Mouse (Mus musculus) testis, adult 2 months (tissue): Measurements from ENCODE around the gene Olfr70. TPM values are rescaled to one million over a fixed set of nuclear protein-coding genes. Genes with fewer than 3 reads are reported as not detected.

Experiments used
- H3K27ac ChIP-seq: fragments of 200-500 bp; 2 replicates; pipeline ENCODE4 v1.5.1; 2012; ENCODE audit warnings: low read depth, low read length; ENCODE audit not compliant: control insufficient read depth, insufficient read depth
- H3K27me3 ChIP-seq: fragments of 200-500 bp; 2 replicates; pipeline ENCODE4 v1.6.1; 2012; ENCODE audit warnings: mild to moderate bottlenecking, low read length, moderate library complexity; ENCODE audit not compliant: control insufficient read depth, insufficient read depth
- H3K36me3 ChIP-seq: fragments of 200-500 bp; 2 replicates; pipeline ENCODE4 v1.6.1; 2012; ENCODE audit warnings: mild to moderate bottlenecking, low read length; ENCODE audit not compliant: control insufficient read depth, insufficient read depth
- H3K4me1 ChIP-seq: fragments of 200-500 bp; 2 replicates; pipeline ENCODE4 v1.6.1; 2012; ENCODE audit warnings: low read length; ENCODE audit not compliant: control insufficient read depth, insufficient read depth
- H3K4me3 ChIP-seq: fragments of 200-500 bp; 2 replicates; pipeline ENCODE4 v1.5.1; 2012; ENCODE audit warnings: low read depth, mild to moderate bottlenecking, low read length, moderate library complexity, mixed read lengths; ENCODE audit not compliant: control insufficient read depth
- CTCF ChIP-seq: fragments of 200-500 bp; IDR thresholded peaks from 2 replicates; pipeline ENCODE4 v1.5.1; 2012; ENCODE audit warnings: low read depth, mild to moderate bottlenecking, inconsistent platforms, low read length, moderate library complexity; ENCODE audit not compliant: control insufficient read depth, insufficient read depth, insufficient replicate concordance
- POLR2A ChIP-seq: fragments of 200-500 bp; IDR thresholded peaks from 2 replicates; pipeline ENCODE4 v1.6.1; 2012; ENCODE audit warnings: low read depth, mild to moderate bottlenecking, inconsistent platforms, low read length, moderate library complexity; ENCODE audit not compliant: control insufficient read depth
- polyA plus RNA-seq: library from polyadenylated mRNA; depleted of rRNA; stranded (reverse); fragments of >200 nt; gene quantifications from 2 replicates; pipeline ENCODE4 v1.2.3, GENCODE M21; 2012

Olfr70 gene
- polyA plus RNA-seq, 1 experiment = not detected

DNA sequence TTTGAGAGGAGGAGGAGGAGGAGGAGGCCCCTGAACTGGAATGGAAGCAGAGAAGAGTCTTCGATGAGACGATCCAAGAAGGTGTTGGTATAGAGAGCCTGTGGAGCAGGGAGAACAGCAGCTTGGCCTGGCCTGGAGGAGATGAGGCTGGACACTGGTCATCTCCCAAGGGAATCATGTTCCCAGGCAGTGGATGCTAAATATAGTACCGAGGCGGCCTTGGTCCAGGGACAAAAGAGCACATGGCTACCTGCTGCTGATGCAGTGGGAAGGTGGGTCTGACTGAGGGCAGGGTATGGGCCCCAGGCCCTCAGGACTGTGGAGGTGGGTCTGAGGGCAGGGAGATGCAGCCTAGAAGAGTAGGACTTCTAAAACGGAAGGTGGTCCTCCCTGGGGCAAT lies 32.6 kb upstream of the Olfr70 start:
- TF ChIP-seq CTCF = no peak
- no peak for TF ChIP-seq POLR2A
- Histone ChIP-seq H3K27ac (peak overlapping the region; percentile 65), H3K4me3 (peak overlapping the region; percentile 4), H3K27me3 (no peaks in the 10 kb centered on the region), H3K36me3 (no peaks in the 10 kb centered on the region), H3K4me1 (peaks cover 21% of the 10 kb centered on the region)

DNA sequence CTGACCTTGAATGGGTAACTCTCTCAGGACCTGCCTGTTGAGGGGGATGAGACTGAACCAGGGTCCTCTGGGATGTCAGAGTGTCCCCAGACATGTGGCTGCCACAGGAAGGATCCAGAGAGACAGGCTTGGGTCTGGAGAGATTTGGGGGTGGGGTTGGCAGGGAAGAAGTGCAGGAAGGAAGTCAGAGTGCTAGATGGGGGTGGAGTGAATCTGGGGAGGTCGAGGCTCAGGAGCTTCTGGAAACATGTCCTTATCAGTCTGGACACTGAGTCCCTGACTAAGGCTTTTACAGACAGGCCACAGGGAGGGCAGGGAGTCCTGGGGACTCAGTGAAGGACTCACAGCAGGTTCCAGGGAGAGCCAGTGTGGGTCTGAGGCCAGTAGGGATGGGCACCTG lies 31.6 kb upstream of the Olfr70 start:
- H3K4me1 ChIP-seq = peaks cover 23% of the 10 kb centered on the region
- peak overlapping the region; percentile 4 for H3K4me3 ChIP-seq
- no peak for TF ChIP-seq POLR2A
- no peak for TF ChIP-seq CTCF
- no peaks in the 10 kb centered on the region for H3K27me3 ChIP-seq
- H3K36me3 ChIP-seq = no peaks in the 10 kb centered on the region
- peak overlapping the region; percentile 65 for H3K27ac ChIP-seq

DNA sequence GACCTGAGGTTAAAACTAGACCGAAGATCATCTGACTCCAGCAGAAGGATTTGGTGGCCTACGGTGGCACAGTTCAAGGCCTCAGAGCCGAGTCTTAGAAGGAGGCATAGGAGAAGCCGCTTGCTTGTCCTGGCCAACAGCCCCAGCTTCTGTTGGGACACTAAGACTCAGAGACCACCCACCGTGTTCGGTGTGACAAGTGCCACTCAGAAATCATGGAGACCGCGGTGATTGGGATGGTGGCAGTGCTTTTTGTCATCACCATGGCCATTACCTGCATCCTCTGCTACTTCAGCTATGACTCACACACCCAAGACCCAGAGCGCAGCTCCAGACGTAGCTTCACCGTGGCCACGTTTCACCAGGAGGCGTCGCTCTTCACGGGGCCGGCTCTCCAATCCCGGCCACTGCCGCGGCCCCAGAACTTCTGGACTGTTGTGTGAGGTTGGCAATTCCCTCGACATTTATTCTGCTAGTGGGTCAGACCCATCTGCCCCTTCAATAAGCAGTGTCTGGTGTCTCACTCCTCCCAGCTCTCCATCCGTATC lies 30.2 kb upstream of the Olfr70 start:
- TF ChIP-seq CTCF = no peak
- TF ChIP-seq POLR2A = no peak
- Histone ChIP-seq H3K4me3 (peak overlapping the region; percentile 44), H3K27ac (peak overlapping the region; percentile 84), H3K36me3 (no peaks in the 10 kb centered on the region), H3K27me3 (no peaks in the 10 kb centered on the region), H3K4me1 (peaks cover 23% of the 10 kb centered on the region)

DNA sequence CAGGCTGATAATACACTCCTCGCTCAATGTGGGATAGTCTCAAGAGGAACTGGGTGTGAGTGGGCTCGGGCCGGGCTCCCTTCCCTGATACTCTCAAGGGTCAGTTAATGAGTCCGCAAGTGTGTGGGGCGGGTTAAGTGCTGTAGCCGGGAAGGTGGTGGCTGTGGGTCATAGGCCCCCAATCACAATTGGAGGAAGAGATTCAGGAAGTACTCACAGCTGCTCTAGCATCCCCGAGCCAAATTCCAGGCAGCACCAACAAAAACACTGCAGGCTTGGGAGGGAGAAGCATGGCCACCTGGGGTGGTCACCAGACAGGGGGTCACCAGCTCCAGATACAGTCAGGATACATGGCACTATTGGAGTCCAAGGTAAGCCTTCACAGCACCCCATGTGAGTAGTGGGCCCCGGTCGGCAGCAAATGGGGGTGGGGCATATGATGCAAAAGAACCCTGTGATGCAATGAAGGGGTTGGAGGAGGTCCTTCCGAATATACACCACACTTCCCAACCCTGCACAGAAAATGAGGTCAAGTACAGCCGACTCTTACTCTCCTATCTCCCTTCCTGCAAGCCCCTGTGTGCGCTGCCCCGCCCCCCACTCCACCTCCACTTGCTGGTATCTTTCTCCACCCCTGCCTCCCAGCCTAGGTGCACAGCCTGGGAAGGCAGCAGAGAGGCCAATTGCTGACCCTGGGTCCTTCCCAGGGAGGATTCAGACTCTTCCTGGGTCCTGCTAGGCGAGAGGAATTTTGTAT lies 29.4 kb upstream of the Olfr70 start, which contains the start of gene Spaar:
Spaar (plus strand) TSS at position 241 of the 757 bp plus-strand sequence.
- H3K36me3 ChIP-seq = no peaks in the 10 kb centered on the region
- TF ChIP-seq POLR2A (no peak), CTCF (no peak)
- H3K27me3 ChIP-seq = no peaks in the 10 kb centered on the region
- peaks cover 23% of the 10 kb centered on the region for H3K4me1 ChIP-seq
- H3K27ac ChIP-seq = peak within 1 kb of the TSS; percentile 84
- peak within 1 kb of the TSS; percentile 44 for H3K4me3 ChIP-seq

DNA sequence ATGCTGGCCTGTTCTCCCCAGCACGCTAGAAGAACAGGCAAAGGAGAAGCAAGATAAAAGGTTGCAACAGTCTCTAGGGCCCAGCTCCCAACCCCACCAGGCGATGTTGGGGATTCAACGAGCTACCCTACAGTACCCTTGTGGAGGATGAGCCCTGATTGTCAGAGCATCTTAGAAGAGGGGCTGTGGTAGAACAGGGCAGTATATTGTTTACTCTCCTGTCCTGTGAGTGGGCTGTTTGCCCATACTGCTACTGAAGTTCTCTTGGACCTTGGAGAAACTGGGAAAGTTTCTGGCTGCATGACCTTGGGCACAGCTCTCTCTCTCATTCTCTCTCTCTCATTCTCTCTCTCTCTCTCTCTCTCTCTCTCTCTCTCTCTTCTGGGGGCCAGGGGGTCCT lies 28.5 kb upstream of the Olfr70 start:
- Histone ChIP-seq H3K4me3 (no peak overlapping the region), H3K4me1 (peaks cover 23% of the 10 kb centered on the region), H3K36me3 (no peaks in the 10 kb centered on the region), H3K27me3 (no peaks in the 10 kb centered on the region), H3K27ac (peak overlapping the region; percentile 84)
- TF ChIP-seq POLR2A (no peak), CTCF (no peak)

DNA sequence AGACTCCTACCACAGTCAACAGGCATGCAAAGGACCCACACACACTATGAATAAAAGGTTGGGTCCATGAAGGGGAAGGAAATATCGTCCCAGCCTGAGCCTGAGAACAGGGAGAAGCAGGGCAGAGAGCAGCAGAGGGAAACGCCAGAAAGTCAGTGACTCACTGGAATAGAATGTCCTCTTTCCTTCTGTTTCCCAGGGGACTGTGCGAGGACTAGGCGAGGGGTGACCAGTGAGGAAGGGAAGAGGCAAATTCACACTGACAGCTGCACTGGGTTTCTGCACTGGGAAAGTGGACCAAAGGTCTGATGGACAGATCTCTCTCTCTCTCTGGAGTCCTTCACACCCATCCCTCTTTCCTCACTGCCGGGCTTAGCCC lies 28.0 kb upstream of the Olfr70 start:
- H3K4me1 ChIP-seq = peaks cover 23% of the 10 kb centered on the region
- H3K27me3 ChIP-seq = no peaks in the 10 kb centered on the region
- no peaks in the 10 kb centered on the region for H3K36me3 ChIP-seq
- H3K27ac ChIP-seq = peak overlapping the region; percentile 84
- no peak for TF ChIP-seq CTCF
- TF ChIP-seq POLR2A = no peak
- H3K4me3 ChIP-seq = no peak overlapping the region

DNA sequence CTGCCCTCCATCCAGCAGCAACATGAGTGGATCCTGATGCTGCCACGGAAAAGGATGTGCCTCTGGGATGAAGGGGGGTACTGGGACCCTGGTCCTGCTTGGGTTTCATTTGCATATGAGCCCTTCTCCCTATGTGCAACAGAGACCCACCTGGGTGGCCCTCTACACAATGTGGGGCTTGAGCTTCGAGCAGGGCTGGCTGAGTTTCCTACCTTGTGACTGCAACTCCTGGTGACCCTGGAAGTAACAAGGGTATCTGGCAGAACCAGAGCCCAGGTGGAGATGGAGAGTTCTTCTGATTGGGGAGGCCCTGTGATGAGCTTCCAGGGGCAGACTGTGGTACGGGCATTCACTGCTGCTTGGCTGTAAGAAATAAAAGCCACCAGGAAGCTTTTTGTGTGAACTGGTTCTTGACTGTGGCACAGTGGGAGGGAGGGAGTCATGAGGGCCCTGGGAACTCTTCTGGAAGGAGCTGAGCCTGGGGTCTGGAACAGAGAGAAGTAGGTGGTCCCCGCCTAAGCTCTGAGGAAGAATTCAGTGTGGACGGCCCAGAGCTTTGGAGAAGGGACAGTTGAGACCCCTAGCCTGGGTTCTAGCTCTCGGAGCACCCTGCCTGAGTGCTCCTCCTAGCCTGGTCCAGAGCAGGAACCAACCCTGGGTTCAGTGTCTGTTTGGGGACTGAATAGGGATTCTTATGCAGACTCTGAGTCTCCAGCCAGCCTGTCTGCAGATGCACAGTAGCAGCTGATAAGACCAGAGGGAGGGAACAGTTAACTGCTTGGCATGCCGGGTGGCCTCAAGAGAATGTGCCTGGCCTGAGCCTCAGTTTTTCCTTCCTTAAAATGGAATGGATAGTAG lies 27.3 kb upstream of the Olfr70 start:
- peaks cover 23% of the 10 kb centered on the region for H3K4me1 ChIP-seq
- H3K27ac ChIP-seq = peak overlapping the region; percentile 84

More for the DNA sequence above, 27.3 kb upstream of the Olfr70 start:
- Histone ChIP-seq H3K27me3 (no peaks in the 10 kb centered on the region), H3K36me3 (no peaks in the 10 kb centered on the region), H3K4me3 (no peak overlapping the region)
- no peak for TF ChIP-seq CTCF
- TF ChIP-seq POLR2A = no peak
